Comparison of ENCODE assay signal across 9 mouse cellular contexts in the genomic region with DNA sequence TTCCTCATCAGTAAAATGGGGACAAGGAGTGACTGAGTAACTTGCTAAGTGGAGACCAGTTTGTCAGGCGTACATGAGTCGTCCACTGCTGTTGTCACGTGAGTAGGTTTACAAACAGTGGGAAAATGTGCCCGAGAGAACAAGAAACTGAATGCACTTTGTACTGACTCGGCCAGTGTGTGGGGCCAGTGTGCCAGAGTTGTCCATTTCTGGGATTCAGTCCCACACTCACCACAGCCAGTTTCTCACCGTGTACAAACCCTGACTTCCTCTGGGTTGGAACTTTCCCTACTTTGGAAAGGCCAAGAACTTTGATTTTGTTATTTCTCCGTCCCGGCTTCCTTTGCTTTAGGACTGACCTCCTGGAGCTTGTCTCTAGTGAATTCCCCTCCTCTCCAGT. TPM values are rescaled to one million over a fixed set of nuclear protein-coding genes. Genes with fewer than 3 reads are reported as not detected.
DNase-seq lines count a peak whose midpoint lies in the region; ATAC-seq lines count a peak whose summit lies in the region.
"Had no signal": no experiment of that assay in that cellular context is flagged by ENCODE, and none has a peak within 500 bp of the region (broad histone marks: within the 10 kb centered on the region; RNA-seq: fewer than 3 reads in every experiment).

No protein-coding gene starts in this region.

- peak; percentile 50 to 57 for DNase-seq in cerebellum, postnatal 25 days
- peak; percentile 25 for DNase-seq in layer of hippocampus, adult 11-12 months (ENCODE audit: low spot score)
- DNase-seq in layer of hippocampus, postnatal 25 days (ENCODE audit: extremely low spot score in 1 of 2, low spot score in 1 of 2) = no peak
- DNase-seq in adrenal gland, postnatal 10 days = peak; percentile 61
- DNase-seq in kidney, postnatal 25 days = peak; percentile 59 to 80
- DNase-seq in retina, embryonic 14.5 days (ENCODE audit: low spot score) = no peak
- no peak for DNase-seq in left cerebral cortex, adult 8-10 months (ENCODE audit: low spot score in 2 of 2)
- DNase-seq: thymus, adult 18-20 months had no signal

- ATAC-seq in cerebellum, adult (ENCODE audit: insufficient number of reproducible peaks, low FRiP score, low TSS enrichment) = no peak

RNA-seq across cellular contexts. Expression of a gene that starts 6.1 kb away (rescaled TPM):
- total RNA-seq in layer of hippocampus, postnatal 25 days (2021) = 100 to 1,000 TPM; 105 to 112 TPM
- total RNA-seq in adrenal gland, postnatal 10 days (2021) = 100 to 1,000 TPM; 277 to 282 TPM
- 10 to 100 TPM; 75.3 to 83.0 (median 79.6) TPM for total RNA-seq in left cerebral cortex, adult 8-10 months (2022)

RNA-seq across cellular contexts. Expression of a gene that starts 11.2 kb away (rescaled TPM):
- 1 to 10 TPM; 2.0 to 4.3 TPM for total RNA-seq in layer of hippocampus, postnatal 25 days (2021)
- 1 to 10 TPM; 2.0 to 4.0 TPM for total RNA-seq in adrenal gland, postnatal 10 days (2021)
- 1 to 10 TPM; 2.4 to 3.6 (median 2.8) TPM for total RNA-seq in left cerebral cortex, adult 8-10 months (2022)

RNA-seq across cellular contexts. Expression of a gene that starts 18.0 kb away (rescaled TPM):
- total RNA-seq in layer of hippocampus, postnatal 25 days (2021) = under 1 TPM; 0.28 to 0.49 TPM
- under 1 TPM; 0.18 to 0.30 TPM for total RNA-seq in adrenal gland, postnatal 10 days (2021)
- total RNA-seq in left cerebral cortex, adult 8-10 months (2022) = under 1 TPM; 0.26 to 0.68 (median 0.30) TPM

RNA-seq across cellular contexts. Expression of a gene that starts 29.2 kb away (rescaled TPM):
- total RNA-seq in layer of hippocampus, postnatal 25 days (2021) = 1 to 10 TPM; 1.1 to 2.1 TPM
- 1 to 10 TPM; 8.1 to 9.7 TPM for total RNA-seq in adrenal gland, postnatal 10 days (2021)
- 1 to 10 TPM in 2 of 4 experiments, under 1 TPM in 2; 0.55 to 1.1 (median 0.84) TPM for total RNA-seq in left cerebral cortex, adult 8-10 months (2022)

Comparison
In these comparisons a context has a peak if more than half of its experiments do, and no peak if none do; other contexts are left out.
1. DNase-seq: peak in cerebellum, postnatal 25 days (2 of 2), layer of hippocampus, adult 11-12 months (single experiment), adrenal gland, postnatal 10 days (single experiment) and kidney, postnatal 25 days (2 of 2); none in layer of hippocampus, postnatal 25 days (0 of 2), retina, embryonic 14.5 days (single experiment) and left cerebral cortex, adult 8-10 months (0 of 2).